Mouse (Mus musculus) megakaryocyte-erythroid progenitor cell, adult 5 weeks (primary cell): Measurements from ENCODE around the gene Dennd2a. TPM values are rescaled to one million over a fixed set of nuclear protein-coding genes. Genes with fewer than 3 reads are reported as not detected.

ENCODE experiments used
- polyA plus RNA-seq: library from polyadenylated mRNA; stranded (reverse); fragments of >175 nt; gene quantifications from 2 replicates; pipeline ENCODE4 v1.2.3, GENCODE M21; 2012

The Dennd2a gene
- polyA plus RNA-seq: 0.76 and 0.85 TPM in 2 replicates

DNA sequence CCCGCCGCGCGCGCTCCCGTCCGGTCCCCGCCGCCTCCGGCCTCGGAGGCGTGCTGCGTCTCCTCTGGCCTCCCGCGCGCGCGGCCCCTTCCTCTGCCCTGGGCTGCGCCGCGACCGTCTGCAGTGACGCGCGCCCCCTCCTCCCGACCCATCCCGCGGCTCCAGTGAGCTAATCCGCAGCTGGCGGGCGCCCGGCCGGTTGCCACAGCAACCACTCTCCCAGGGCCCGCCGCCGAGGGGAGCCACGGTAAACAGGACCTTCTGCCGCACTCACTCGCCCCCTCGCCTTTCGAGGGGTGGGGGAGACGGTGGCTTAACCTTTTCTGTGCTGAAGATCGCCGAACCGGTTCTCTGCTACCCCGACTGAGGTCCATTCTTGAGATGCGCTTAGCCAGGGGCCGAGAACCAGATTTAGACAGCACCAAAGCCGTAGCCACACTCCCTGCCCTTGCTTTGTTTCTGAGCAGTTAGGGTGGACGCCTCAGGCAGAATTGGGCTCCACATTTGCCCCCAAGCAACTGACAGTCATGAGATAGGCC is at the start of gene Dennd2a:
Gene Dennd2a, minus strand, starts transcription at position 145 of the 539 bp plus-strand sequence.

DNA sequence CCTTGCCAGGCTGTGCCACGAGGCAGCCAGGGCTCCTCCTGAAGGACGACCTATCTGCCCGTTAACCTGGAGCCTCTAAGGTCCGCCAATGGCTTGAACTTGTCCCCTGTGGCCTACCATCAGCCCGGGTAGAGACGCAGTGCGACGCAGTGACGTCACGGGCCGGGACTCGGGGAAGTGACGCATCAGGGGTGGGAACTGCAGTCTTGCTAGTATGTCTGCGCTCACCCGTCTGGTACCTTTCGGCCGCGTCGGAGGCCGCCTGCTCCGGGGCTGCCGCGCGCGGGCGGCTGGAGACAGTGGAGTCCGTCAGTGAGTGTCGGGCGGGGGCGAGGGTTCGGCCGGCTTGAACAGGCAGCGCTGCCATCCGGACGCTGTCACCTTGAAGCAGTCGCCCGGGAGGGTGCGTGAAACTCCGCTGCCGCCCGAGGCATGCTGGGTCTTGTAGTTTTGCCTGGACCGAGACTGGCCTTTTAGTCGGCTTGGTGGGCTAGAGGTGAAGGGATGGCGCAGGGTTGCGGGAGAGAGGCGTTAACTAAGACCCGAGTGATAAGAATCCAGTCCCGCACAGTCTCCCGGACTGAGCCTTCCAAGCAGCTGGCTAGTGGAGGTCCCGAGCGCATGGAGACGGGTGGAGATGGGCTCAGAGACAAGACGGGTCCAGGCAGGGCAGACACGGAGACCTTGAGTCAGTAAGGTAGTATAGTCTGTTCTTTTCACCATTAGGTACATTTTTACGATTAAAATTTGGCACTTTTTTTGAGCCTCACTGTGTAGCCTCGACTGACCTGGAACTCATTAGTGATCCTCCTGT is 34.9 kb upstream of the Dennd2a start, which contains the start of gene Ndufb2:
Gene Ndufb2, plus strand, starts transcription at position 174 of the 814 bp plus-strand sequence.

DNA sequence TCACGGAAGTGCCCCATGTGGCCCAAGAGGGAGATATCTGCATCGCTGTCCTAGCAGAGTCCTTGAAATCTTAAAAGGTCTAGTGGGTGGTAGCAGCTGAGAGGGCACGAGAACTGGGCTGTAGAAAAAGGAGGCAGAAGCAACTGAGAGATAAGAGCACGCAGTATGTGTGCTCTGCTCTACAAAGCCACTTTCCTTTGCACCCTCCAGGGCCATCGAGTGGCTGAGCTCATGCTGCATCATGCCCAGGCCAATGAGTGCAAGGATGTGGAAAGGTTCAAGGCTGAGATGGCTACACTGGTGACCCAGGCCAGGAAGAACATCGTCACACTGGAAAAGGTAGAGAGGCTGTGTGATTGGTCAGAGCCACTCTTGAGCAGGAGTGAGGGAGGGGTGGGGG is 27.9 kb upstream of the Dennd2a start, which contains the start of gene Gm42420:
Gene Gm42420, plus strand, starts transcription at position 237 of the 400 bp plus-strand sequence.

DNA sequence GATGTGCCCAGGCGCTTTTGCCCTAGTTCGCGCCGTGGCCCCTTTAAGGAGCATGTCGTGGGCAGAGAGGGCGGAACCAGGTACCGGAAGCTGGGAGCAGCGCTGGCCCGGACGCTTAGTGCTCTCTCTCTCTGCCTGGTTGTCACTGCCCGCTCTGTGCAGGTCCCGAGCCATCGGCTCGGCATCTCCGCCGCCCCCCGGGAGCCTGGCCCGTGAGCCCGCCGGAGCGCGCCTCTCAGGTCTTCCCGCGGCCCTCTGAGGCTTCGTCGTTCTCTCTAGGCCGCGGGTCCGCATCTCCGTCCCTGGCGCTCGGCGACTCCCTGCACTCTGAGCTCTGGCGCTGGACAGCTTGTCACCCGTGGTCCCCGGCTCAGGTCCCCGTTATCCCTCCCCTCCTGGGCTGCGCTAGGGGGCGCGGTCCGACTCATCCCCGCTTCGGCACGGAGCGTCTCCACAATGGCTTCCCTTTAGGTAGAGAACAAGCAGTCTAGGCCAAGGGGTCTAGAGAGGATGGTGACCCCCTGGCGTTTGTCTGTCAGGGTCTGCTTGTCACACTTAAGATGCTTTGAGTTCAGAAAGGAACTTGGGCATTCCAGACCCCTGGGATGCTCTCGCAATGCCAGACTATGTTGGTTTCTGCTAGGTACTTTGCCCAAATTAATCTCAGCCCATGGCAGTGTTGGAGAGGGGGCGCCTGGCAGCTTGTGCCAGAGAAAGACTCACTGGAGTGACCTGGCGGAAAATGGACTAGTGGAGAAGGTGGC is 16.3 kb upstream of the Dennd2a start, which contains the start of gene Adck2:
Gene Adck2, plus strand, starts transcription at position 83 of the 764 bp plus-strand sequence.

DNA sequence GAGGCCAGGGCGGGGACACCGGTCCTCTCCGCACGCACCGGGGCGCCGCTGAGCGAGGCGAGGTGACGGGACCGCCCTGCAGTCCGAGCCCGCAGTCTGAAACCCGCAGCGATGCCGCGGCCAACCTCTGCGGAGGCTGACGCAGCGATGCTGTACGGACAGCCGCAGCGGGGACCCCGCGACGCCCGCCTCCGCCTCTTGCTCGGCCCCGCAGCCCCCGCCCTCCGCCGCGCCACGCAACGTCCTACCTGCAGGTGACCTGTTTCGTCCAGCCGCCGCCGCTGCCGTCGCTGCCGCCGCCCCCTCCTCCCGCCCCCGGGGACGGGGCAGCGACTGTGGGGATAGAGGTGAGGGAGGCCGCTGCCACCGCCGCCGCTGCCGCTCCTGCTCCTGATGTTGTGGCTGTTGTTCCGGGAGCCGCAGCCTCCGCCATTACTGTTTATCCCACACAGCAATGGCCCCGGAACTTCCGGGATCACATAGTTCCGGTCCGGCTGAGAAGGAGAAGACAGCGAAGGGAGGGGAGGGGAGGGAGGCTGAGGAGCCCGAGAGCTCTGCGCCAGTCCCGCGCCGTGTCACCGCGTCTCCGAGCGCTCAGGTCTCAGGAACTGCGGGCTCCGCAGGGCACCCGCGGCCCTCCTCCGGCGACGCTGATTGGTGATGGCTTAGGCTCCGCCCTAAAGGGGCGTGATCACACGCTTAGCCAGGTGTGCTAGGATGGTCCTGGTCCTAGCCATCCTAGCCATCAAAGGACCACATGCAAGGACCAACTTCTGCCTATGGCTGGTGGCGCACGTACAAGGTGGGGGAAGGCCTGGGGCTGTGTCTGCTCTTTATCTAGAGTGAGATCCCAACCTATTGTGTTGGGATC is 137.6 kb downstream of the Dennd2a start, which contains the start of gene Mkrn1:
Gene Mkrn1, minus strand, starts transcription at position 612 of the 871 bp plus-strand sequence.

Other genes with a start within 250 kb of the Dennd2a start
- gene Slc37a3, start 180.2 kb downstream of the Dennd2a start, polyA plus RNA-seq: 0.16 and 1.1 TPM in 2 replicates
- 0.19 and 0.31 TPM in 2 replicates for gene Rab19, start 176.7 kb downstream of the Dennd2a start, polyA plus RNA-seq
- gene Mkrn1, start 137.4 kb downstream of the Dennd2a start, polyA plus RNA-seq: 47.6 and 52.2 TPM in 2 replicates
- 11.1 and 12.9 TPM in 2 replicates for gene Adck2, start 16.0 kb upstream of the Dennd2a start, polyA plus RNA-seq
- not detected in 2 replicates for gene Gm42420, start 27.9 kb upstream of the Dennd2a start, polyA plus RNA-seq
- gene Ndufb2, start 34.7 kb upstream of the Dennd2a start, polyA plus RNA-seq: 185 and 234 TPM in 2 replicates
- gene Braf, start 167.6 kb upstream of the Dennd2a start, polyA plus RNA-seq: 2.0 and 2.1 TPM in 2 replicates